Mouse (Mus musculus): ENCODE results near the gene Ccdc84. TPM values are rescaled to one million over a fixed set of nuclear protein-coding genes. Genes with fewer than 3 reads are reported as not detected.
A peak's percentile ranks its signal among the peaks of the same experiment; 100 is the strongest.
"Not testable (repeated sequence)": the region's sequence is repeated elsewhere in the genome, so short reads cannot be mapped to it uniquely, and the experiment has no call there.

Ccdc84 gene
- total RNA-seq, 2 experiments from 2014 or later: 18.9 to 19.0 TPM

DNA sequence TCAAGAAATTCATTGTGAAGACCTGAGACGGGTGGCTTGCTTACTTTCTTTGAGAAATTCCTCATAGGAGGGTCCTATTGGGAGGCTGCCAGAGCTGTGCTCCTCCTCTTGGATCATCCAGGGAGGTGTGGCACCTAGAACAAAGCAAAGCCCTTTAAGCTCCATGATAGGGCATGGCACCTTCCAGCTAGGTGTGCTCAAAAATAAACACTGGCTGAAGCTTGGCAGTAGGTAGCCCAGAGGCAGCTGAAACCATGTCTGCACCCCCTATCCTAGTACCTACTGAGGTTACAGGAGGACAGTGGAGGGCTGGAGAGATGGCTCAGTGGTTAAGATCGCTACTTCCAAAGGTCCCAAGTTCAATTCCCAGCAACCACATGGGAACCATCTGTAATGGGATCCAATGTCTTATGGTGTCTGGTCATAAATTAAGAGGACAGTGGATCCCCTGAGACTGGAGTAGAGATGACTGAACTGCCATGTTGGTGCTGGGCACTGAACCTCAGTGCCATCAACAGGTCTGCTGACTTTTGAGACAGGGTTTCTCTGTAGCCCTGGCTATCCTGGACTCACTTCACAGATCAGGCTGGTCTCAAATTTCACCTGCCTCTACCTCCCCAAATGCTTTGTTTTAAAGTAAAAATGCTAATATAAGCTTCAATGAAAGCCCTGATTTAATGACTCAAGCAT lies 7.6 kb downstream of the Ccdc84 start:
- DNase-seq (ENCODE audit: low spot score in 2 of 2): no peak

- not testable (repeated sequence) for DNase-seq (ENCODE audit: low spot score in 2 of 2)
These were observed 9.7 kb downstream of the Ccdc84 start for GRCm38 (mm10) chr9:44408693-44409092.

GRCm38 (mm10) chr9:44407752-44408097 lies 10.6 kb downstream of the Ccdc84 start:
- no peak for DNase-seq (ENCODE audit: low spot score in 2 of 2)

GRCm38 (mm10) chr9:44406906-44407751 lies 11.2 kb downstream of the Ccdc84 start, which contains the start of the genes Rps25 and Trappc4:
Gene Rps25, plus strand, starts transcription at chr9:44407139.
Gene Trappc4, minus strand, starts transcription at chr9:44407600.
- DNase-seq (ENCODE audit: low spot score in 2 of 2): peak; percentile 91

GRCm38 (mm10) chr9:44405011-44405410 lies 13.4 kb downstream of the Ccdc84 start:
- DNase-seq (ENCODE audit: low spot score in 2 of 2): no peak

GRCm38 (mm10) chr9:44401081-44401480 lies 17.3 kb downstream of the Ccdc84 start:
- no peak for DNase-seq (ENCODE audit: low spot score in 2 of 2)

DNA sequence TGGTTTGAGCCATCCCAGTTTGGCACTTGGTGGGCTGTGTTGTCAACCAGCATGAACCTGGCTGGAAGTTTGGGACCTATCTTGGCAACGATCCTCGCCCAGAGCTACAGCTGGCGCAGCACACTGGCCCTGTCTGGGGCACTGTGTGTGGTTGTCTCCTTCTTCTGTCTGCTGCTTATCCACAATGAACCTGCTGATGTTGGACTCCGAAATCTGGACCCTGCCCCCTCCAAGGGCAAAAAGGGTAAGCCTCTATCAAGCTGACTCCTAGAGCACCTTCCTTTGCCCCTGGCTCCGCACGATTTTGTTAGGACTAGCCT lies 18.6 kb downstream of the Ccdc84 start:
- no peak for DNase-seq (ENCODE audit: low spot score in 2 of 2)

DNA sequence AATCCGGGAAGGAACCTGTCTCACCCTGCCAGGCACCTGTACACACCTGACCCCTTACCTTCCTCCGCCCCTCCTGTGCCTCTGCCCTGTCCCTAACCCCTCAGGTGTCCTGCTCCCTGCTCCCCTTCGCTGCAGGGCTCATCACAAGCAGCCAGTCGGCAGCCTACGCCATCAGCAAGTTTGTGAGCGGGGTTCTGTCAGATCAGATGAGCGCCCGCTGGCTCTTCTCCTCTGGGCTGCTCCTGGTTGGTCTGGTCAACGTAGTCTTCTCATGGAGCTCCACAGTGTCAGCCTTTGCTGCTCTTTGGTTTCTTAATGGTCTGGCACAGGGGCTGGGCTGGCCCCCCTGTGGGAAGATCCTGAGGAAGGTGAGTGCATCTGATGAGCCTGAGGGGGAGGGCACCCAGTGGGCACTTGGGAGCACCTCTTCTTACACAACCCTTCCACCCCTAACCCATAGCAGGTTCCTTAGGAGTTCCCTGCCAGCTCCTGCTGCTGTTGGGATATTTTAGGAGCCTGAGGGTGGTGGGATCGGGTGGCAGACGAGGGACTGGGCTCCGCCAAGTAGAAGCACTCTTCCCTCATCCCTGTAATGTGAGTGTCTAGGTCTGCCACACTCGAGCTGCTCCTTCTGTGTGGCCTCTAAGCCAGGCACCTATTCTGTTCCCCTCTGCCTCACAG lies 19.1 kb downstream of the Ccdc84 start:
- no peak for DNase-seq (ENCODE audit: low spot score in 2 of 2)

- no peak for DNase-seq (ENCODE audit: low spot score in 2 of 2)
These were observed 19.8 kb downstream of the Ccdc84 start for GRCm38 (mm10) chr9:44398551-44398950.

GRCm38 (mm10) chr9:44398087-44398486 lies 20.3 kb downstream of the Ccdc84 start:
- DNase-seq (ENCODE audit: low spot score in 2 of 2): no peak

DNA sequence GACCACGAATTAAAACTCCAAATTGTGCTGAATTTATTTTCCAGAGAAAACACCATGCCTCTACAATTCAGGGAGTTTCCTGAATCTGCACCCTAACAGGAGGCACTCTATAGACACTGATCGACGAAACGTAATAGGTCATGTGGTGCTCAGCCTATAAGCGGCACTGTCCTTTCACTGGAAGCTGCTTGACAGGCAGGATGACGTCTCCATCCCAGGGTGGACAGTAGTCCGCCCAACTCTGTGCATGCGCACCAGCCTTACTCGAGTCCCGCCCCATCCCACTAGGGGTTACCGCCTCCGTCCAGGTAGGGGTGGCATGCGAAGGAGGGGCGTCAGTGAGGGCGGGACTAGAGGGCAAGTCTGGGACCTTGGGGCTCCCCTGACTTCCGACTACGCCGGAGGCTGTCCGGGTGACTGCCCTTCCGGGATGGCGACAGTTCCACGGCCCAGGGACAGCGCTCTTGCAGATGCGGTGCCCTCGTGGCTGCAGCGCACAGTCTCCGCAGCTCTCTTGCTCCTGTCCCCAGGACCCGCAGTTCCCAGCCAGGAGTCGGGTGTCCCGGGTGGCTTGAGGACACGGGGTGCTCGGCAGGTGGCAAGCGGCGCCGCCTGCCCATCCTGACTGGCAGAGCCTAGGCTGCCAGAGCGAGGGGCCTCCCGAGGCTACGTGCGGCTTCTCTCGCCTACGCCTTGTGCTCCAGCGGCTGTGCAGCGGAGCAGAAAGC lies 21.5 kb downstream of the Ccdc84 start, which contains the start of gene Slc37a4:
Slc37a4 (plus strand) TSS at position 169 of the 728 bp plus-strand sequence.
- peak; percentile 87 to 92 for DNase-seq (ENCODE audit: low spot score in 2 of 2)

DNA sequence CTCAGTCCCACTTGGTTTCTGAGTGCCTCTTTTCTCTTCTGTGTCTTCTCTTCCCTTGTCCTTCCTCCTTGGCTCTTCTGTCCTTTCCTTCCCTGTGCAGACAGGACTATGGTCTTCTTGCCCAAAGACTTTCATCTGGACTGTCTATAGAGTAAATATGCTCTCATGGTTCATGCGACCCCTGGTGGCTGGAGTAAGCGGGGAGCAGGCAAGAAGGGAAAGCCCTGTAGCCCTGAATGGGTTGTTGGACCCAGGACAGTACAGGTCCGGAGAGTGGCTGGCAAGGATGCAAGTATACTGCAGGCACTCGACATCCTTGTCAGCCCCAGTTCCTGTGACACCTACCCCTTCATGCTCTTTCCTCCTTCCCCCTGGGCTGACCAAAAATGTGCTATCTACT lies 26.9 kb downstream of the Ccdc84 start:
- DNase-seq (ENCODE audit: low spot score in 2 of 2): peak; percentile 66 to 79

- DNase-seq (ENCODE audit: low spot score in 2 of 2): peak; percentile 46 to 51
These were observed 29.1 kb downstream of the Ccdc84 start for GRCm38 (mm10) chr9:44389273-44389672.

DNA sequence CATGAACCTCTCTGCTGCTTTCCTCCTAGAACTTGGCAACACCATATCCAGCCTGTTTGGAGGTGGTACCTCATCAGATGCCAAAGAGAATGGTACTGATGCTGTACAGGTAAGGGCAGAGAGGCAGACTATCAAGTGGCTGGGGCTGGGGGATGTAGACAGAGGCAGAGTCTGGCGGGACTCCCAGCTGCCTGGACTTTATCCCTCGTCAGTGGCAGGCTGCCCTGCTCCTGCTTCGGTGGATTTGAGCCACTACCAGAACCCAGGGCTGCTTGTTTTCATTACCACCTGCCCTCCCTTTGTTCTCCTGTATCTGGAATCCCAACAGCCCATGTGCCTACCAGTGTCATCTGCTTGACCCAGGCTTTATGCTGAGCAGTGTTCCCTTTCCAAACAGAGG lies 31.1 kb downstream of the Ccdc84 start:
- no peak for DNase-seq (ENCODE audit: low spot score in 2 of 2)

DNA sequence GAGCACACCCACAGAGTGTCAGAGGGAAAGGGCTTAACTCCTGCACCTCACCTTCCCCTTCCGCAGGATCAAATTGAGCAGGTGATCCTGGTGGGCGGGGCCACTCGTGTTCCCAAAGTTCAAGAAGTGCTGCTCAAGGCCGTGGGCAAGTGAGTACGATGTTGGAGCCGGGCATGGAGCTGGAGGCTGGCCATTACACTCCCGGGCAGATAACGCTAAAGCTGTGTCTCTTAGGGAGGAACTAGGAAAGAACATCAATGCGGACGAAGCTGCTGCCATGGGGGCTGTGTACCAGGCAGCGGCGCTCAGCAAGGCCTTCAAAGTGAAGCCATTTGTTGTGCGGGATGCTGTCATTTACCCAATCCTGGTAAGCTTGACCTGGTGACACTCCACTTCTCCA lies 33.8 kb downstream of the Ccdc84 start:
- no peak for DNase-seq (ENCODE audit: low spot score in 2 of 2)

DNA sequence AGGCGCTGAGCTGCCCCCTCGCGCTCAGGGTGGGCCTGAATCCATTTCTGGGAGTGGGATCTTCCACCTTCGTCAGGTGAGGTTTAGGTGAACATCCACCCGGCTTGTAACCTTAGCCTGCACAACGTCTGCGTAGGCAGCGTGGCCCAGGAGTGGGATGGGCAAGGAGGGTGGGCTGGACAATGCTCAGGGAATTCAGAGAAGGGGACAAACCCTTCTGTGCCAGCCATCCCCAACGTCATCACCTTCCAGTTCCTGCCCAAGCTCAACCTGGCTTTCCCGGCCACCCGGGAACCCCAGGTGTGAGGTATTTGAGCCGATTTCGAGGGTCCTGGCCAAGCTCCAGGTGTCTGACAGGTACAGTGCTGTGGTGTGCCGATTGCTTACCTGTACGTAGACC lies 38.5 kb downstream of the Ccdc84 start:
- no peak for DNase-seq (ENCODE audit: low spot score in 2 of 2)

GRCm38 (mm10) chr9:44379054-44379834 lies 39.1 kb downstream of the Ccdc84 start, which contains the start of gene Hyou1:
Gene Hyou1, plus strand, starts transcription at chr9:44379490.
- DNase-seq (ENCODE audit: low spot score in 2 of 2): peak; percentile 98 to 99

DNA sequence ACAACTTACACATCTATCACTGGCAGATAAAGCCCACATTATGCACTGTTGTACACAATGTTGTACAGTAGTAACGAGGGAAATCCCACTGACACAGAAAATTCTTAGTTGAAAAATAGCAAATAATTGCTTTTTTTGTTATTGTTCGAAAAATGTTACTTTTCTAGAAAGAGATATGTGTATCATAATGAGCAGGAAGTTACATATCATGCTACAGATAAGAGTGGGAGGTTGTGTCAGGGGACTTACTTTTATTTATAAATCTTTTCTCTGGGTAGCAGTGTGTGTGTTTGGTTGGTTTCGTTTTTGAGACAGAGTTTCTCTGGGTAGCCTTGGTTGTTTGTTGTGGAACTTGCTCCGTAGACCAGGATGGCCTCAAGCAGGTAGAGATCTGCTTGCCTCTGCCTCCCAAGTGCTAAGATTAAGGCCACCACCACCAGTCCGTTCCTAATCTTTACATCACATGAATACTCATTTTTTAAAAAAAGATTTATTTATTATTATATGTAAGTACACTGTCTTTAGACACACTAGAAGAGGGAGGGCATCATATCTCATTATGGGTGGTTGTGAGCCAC lies 40.1 kb downstream of the Ccdc84 start:
- DNase-seq (ENCODE audit: low spot score in 2 of 2): no peak

DNA sequence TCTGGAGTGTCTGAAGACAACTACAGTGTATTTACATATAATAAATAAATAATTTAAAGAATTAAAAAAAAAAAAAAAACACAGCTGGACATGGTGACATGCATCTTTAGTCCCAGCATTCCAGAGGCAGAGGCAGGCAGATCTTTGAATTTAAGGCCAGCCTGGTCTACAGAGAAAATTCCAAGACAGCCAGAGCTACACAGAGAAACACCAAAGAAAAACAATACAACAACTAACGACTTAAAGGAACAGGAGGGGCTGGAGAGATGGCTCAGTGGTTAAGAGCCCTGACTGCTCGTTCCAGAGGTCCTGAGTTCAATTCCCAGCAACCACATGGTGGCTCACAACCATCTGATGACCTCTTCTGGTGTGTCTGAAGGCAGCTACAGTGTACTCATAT lies 41.0 kb downstream of the Ccdc84 start:
- DNase-seq (ENCODE audit: low spot score in 2 of 2): not testable (repeated sequence)

GRCm38 (mm10) chr9:44376141-44376540 lies 42.2 kb downstream of the Ccdc84 start:
- no peak for DNase-seq (ENCODE audit: low spot score in 2 of 2)
